Mouse (Mus musculus) thymus, adult 2 months (tissue): ENCODE data around the gene Snrnp25.

Source experiments
- CTCF ChIP-seq: fragments of 200-500 bp; IDR thresholded peaks from 2 replicates; pipeline ENCODE4 v1.5.1; 2012; ENCODE audit warnings: mild to moderate bottlenecking, control low read depth, low read length, moderate library complexity, borderline replicate concordance; ENCODE audit not compliant: control insufficient read depth, poor library complexity, insufficient read depth; ENCODE audit errors: extremely low read depth
- POLR2A ChIP-seq: fragments of 200-500 bp; IDR thresholded peaks from 2 replicates; pipeline ENCODE4 v1.6.1; 2012; ENCODE audit warnings: mild to moderate bottlenecking, low read length, control low read depth, moderate library complexity; ENCODE audit not compliant: control insufficient read depth, poor library complexity, insufficient read depth; ENCODE audit errors: extremely low read depth

DNA sequence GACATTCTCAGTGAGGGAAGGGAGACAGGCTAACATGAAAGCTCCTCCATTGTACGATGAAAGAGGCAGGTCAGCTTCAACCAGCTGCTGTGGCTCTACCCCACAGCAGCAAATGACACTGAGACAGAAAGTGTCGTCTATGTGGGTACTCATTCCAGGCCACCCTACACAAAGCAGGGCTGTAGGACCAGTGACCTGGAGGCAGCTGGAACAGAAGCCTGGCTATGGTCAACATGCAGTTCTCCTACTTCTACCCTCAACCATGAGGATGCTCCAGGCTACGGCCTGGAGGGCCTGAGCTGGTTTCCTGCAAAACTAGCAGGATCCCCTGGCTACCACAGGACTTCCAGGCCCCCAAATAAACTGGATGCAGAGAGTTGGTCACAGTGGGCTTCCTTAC, 51.4 kb downstream of the Snrnp25 start:
- TF ChIP-seq CTCF (no peak), POLR2A (no peak)
